Mouse (Mus musculus): Measurements from ENCODE around the gene Tmem246. TPM values are rescaled to one million over a fixed set of nuclear protein-coding genes. Genes with fewer than 3 reads are reported as not detected.

Tmem246 gene
- total and polyA plus RNA-seq, 2 experiments from 2014 or later = 54.5 to 56.4 TPM

DNA sequence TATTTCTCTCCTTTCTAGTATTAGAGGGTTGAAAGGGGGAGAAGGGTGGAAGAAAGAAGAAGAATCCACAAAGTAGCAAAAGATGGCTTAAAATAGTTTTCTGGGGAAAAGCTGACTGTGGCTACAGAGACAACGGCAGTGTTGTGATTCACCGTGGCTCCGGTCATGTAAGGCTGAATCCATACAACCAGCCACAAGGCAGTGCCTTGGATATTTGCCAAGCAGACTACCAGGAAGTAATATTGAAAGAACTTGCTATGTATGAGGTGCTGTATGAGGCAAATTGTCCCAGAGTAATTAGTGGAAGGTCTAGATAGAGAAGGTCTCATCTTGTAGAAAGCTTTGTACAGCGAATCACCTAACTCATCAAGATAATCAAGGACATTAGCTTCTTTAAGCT lies 25.5 kb downstream of the Tmem246 start:
- Histone ChIP-seq H3K27me3 (ENCODE audit: control insufficient read depth, insufficient read depth, low read length) (no peaks in the 10 kb centered on the region), H3K4me3 (ENCODE audit: low read depth, low read length) (no peak overlapping the region), H3K9me3 (replicated peaks; ENCODE audit: control insufficient read depth, low read length) (no peaks in the 10 kb centered on the region), H3K36me3 (replicated peaks; ENCODE audit: control insufficient read depth, insufficient read depth, low read length) (no peaks in the 10 kb centered on the region), H3K27ac (ENCODE audit: low read depth) (no peak overlapping the region), H3K4me2 (ENCODE audit: low read depth, low read length) (no peak overlapping the region), H3K9ac (replicated peaks; ENCODE audit: low read depth, low read length) (no peak overlapping the region), H3K4me1 (ENCODE audit: control insufficient read depth, insufficient read depth) (no peaks in the 10 kb centered on the region)
- no peak for ATAC-seq (ENCODE audit: insufficient read depth, low read depth)
- 66% methylated on average over 4 of the region's 4 CpGs for WGBS
- DNase-seq (ENCODE audit: low spot score) = no peak
- no peak for TF ChIP-seq EP300 (IDR thresholded peaks at IDR 0.05; ENCODE audit: low read depth)
- TF ChIP-seq CTCF (IDR thresholded peaks at IDR 0.05; ENCODE audit: low read depth) = no peak

DNA sequence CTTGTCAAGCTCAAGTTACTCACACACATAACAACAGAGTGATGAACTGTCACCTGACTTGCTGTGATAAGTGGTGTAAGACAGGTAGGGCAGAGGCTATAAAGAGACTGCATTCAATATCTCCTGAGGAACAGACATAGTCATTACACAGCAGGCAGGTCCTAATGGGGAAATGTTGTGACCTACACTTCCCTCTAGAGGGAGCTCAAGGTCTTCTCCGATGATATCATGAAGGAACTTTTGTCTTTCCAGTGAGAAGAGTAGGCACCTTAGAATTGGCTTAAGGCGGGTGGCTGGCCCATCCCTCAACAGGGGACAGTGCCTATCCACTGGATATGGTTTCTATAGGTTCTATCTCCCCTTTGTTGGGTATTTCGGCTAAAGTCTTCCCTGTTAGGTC lies 30.1 kb downstream of the Tmem246 start:
- DNase-seq (ENCODE audit: low spot score) = peak; percentile 83
- H3K36me3 ChIP-seq (replicated peaks; ENCODE audit: control insufficient read depth, insufficient read depth, low read length) = no peaks in the 10 kb centered on the region
- 14% methylated on average over 3 of the region's 3 CpGs for WGBS

DNA sequence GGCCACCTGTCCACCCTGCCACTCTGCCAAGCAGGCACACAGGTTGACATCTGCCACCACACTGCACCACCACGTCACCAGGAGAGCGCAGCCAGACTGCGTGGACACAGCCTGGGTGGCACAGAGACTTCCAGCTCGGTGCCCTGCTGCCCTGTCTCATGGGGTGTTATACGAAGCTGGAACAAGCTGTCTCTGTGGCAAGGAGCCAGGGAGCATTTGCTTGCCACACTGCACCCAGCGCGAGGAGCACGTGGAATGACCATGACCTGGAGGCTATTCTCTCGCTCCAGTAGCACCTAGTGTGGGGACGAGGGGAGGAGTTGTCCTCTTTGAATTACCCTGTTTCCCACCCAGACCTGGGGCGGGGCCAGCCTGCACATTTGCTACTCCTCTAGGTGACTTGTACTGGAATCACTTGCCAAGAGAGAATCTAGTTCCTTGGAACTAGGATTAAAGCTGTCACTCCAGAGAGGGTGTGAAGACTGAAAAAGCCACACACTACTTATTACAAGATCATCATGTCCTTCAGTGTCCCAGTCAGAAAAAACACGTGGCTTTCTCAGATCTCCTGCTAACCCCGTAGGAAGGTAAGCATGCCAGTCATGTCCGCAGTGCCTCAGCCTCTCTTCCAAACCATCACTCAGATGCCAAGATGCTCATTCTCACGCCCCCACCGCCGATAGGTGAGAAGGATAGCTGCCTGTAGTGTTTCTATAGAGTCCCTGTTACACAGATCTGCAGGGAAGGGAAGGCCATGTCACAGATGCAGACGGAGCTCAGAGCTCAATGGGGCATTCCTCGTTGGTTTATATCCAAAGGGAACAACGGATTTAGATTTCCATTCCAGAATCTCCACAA lies 37.5 kb downstream of the Tmem246 start:
- H3K36me3 ChIP-seq (replicated peaks; ENCODE audit: control insufficient read depth, insufficient read depth, low read length) = no peaks in the 10 kb centered on the region
- H3K4me2 ChIP-seq (ENCODE audit: low read depth, low read length) = no peak overlapping the region
- no peaks in the 10 kb centered on the region for H3K27me3 ChIP-seq (ENCODE audit: control insufficient read depth, insufficient read depth, low read length)
- H3K4me3 ChIP-seq (ENCODE audit: low read depth, low read length) = no peak overlapping the region
- 56% methylated on average over 20 of the region's 20 CpGs for WGBS
- DNase-seq (ENCODE audit: low spot score) (peak; percentile 14), ATAC-seq (ENCODE audit: insufficient read depth, low read depth) (peak; percentile 77)
- H3K27ac ChIP-seq (ENCODE audit: low read depth) = no peak overlapping the region
- peaks cover 7% of the 10 kb centered on the region; the same call in 1 of the 2 replicates for H3K4me1 ChIP-seq (ENCODE audit: control insufficient read depth, insufficient read depth)
- no peak overlapping the region for H3K9ac ChIP-seq (replicated peaks; ENCODE audit: low read depth, low read length)
- no peak for TF ChIP-seq EP300 (IDR thresholded peaks at IDR 0.05; ENCODE audit: low read depth)
- no peak for TF ChIP-seq CTCF (IDR thresholded peaks at IDR 0.05; ENCODE audit: low read depth)
- H3K9me3 ChIP-seq (replicated peaks; ENCODE audit: control insufficient read depth, low read length) = no peaks in the 10 kb centered on the region

More for the DNA sequence above, 30.1 kb downstream of the Tmem246 start:
- Histone ChIP-seq H3K4me2 (ENCODE audit: low read depth, low read length) (no peak overlapping the region), H3K9me3 (replicated peaks; ENCODE audit: control insufficient read depth, low read length) (no peaks in the 10 kb centered on the region), H3K27me3 (ENCODE audit: control insufficient read depth, insufficient read depth, low read length) (no peaks in the 10 kb centered on the region), H3K27ac (ENCODE audit: low read depth) (no peak overlapping the region), H3K4me1 (ENCODE audit: control insufficient read depth, insufficient read depth) (no peaks in the 10 kb centered on the region), H3K4me3 (ENCODE audit: low read depth, low read length) (no peak overlapping the region), H3K9ac (replicated peaks; ENCODE audit: low read depth, low read length) (no peak overlapping the region)
- TF ChIP-seq EP300 (IDR thresholded peaks at IDR 0.05; ENCODE audit: low read depth) (no peak), CTCF (IDR thresholded peaks at IDR 0.05; ENCODE audit: low read depth) (peak; percentile 94)
- ATAC-seq (ENCODE audit: insufficient read depth, low read depth) = peak; percentile 55; the same call in 1 of the 2 replicates

DNA sequence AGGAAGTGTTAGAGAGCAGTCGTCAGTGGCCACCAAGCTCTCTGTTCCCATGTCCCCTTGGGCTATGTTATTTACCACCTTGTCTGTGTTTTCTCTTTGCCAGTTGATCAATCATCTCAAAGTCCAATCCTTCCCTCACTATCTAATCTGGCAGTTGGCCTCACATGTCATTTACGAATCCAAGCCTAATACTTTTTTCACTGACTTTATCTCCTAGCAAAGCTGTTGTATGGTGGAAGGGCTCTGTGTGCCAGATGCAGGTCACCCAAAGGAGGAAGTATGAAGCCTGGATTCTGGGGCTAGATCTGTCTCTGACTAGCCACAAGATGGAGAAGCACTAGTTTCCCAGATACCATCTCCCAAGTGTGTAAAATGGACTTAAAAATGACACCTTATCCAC lies 39.5 kb downstream of the Tmem246 start:
- no peak overlapping the region for H3K9ac ChIP-seq (replicated peaks; ENCODE audit: low read depth, low read length)
- TF ChIP-seq CTCF (IDR thresholded peaks at IDR 0.05; ENCODE audit: low read depth) = no peak
- no peak for TF ChIP-seq EP300 (IDR thresholded peaks at IDR 0.05; ENCODE audit: low read depth)
- H3K27ac ChIP-seq (ENCODE audit: low read depth) = no peak overlapping the region
- H3K9me3 ChIP-seq (replicated peaks; ENCODE audit: control insufficient read depth, low read length) = no peaks in the 10 kb centered on the region
- H3K27me3 ChIP-seq (ENCODE audit: control insufficient read depth, insufficient read depth, low read length) = no peaks in the 10 kb centered on the region
- H3K4me3 ChIP-seq (ENCODE audit: low read depth, low read length) = no peak overlapping the region
- DNase-seq (ENCODE audit: low spot score) = no peak
- H3K4me2 ChIP-seq (ENCODE audit: low read depth, low read length) = no peak overlapping the region
- peaks cover 7% of the 10 kb centered on the region; the same call in 1 of the 2 replicates for H3K4me1 ChIP-seq (ENCODE audit: control insufficient read depth, insufficient read depth)
- ATAC-seq (ENCODE audit: insufficient read depth, low read depth) = no peak
- no peaks in the 10 kb centered on the region for H3K36me3 ChIP-seq (replicated peaks; ENCODE audit: control insufficient read depth, insufficient read depth, low read length)
- 38% methylated on average over 2 of the region's 2 CpGs for WGBS

DNA sequence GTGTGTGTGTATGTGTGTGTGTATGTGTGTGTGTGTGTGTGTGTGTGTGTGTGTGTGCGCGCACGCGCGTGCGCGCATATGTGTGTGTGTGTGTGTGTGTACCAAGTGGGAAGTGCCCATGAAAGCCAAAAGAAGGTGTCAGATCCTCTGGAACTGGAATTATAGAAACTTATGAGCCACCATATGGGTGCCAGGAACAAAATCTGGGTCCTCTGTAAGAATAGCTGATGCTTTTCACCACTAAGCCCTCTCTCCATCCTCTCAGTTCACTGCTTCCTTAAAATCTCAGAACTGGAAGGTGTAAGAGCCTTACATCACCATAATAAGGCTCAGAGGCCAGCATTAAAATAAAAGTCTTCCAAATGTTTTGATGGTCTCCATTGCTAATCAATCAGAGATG lies 40.3 kb downstream of the Tmem246 start:
- no peaks in the 10 kb centered on the region for H3K9me3 ChIP-seq (replicated peaks; ENCODE audit: control insufficient read depth, low read length)
- no peaks in the 10 kb centered on the region for H3K27me3 ChIP-seq (ENCODE audit: control insufficient read depth, insufficient read depth, low read length)
- 82% methylated on average over 7 of the region's 7 CpGs for whole genome bisulfite sequencing
- no peak overlapping the region for H3K4me3 ChIP-seq (ENCODE audit: low read depth, low read length)
- H3K36me3 ChIP-seq (replicated peaks; ENCODE audit: control insufficient read depth, insufficient read depth, low read length) = no peaks in the 10 kb centered on the region
- peaks cover 7% of the 10 kb centered on the region; the same call in 1 of the 2 replicates for H3K4me1 ChIP-seq (ENCODE audit: control insufficient read depth, insufficient read depth)
- no peak overlapping the region for H3K4me2 ChIP-seq (ENCODE audit: low read depth, low read length)
- ATAC-seq (ENCODE audit: insufficient read depth, low read depth) (no peak), DNase-seq (ENCODE audit: low spot score) (no peak)
- TF ChIP-seq CTCF (IDR thresholded peaks at IDR 0.05; ENCODE audit: low read depth) = no peak
- no peak for TF ChIP-seq EP300 (IDR thresholded peaks at IDR 0.05; ENCODE audit: low read depth)
- H3K27ac ChIP-seq (ENCODE audit: low read depth) = no peak overlapping the region
- no peak overlapping the region for H3K9ac ChIP-seq (replicated peaks; ENCODE audit: low read depth, low read length)
